Mouse (Mus musculus): ENCODE data around the gene Hao2. TPM values are rescaled to one million over a fixed set of nuclear protein-coding genes. Genes with fewer than 3 reads are reported as not detected.

The Hao2 gene
- polyA plus RNA-seq, 1 experiment: 424 TPM

DNA sequence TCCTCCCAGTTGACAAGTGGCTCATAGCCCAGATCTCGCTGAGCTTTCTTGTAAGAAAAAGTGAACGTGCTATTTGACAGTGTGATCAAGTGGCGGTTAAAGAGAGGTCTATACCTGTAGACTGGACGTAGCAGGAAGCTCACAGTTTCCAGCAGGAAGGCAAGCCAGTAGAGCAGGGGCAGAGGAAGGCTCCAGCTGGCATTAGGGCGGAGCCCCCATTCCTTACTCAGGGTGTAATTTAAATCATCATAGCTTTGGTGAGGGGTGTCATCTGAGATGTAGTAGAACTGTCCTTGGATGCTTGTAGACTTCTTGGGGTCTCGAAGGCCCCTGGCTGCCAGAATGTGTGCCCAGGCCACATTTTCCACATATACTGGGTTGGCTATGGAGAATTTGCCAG, 40.4 kb downstream of the Hao2 start:
- no peaks in the 10 kb centered on the region for H3K36me3 ChIP-seq (ENCODE audit: control insufficient read depth, insufficient read depth, low read length)
- 0 out of 2 replicates have a peak, but pooled peaks cover 1% of the 10 kb centered on the region for H3K27me3 ChIP-seq (replicated peaks; ENCODE audit: control insufficient read depth, insufficient read depth, low read length)
- DNase-seq: no peak
- no peak overlapping the region for H3K4me3 ChIP-seq (ENCODE audit: insufficient read depth, low read depth, low read length)
- H3K27ac ChIP-seq (ENCODE audit: insufficient read depth, low read depth, low read length): no peak overlapping the region
- 85% methylated on average over 6 of the region's 6 CpGs for WGBS
- no peaks in the 10 kb centered on the region for H3K4me1 ChIP-seq (ENCODE audit: control insufficient read depth, insufficient read depth, low read length)
- no peak for TF ChIP-seq POLR2A (IDR thresholded peaks at IDR 0.05; ENCODE audit: low read depth, low read length)
- no peak for TF ChIP-seq CTCF (conservative IDR thresholded peaks at IDR 0.05; ENCODE audit: insufficient read depth, insufficient read length, low read depth, low read length)

DNA sequence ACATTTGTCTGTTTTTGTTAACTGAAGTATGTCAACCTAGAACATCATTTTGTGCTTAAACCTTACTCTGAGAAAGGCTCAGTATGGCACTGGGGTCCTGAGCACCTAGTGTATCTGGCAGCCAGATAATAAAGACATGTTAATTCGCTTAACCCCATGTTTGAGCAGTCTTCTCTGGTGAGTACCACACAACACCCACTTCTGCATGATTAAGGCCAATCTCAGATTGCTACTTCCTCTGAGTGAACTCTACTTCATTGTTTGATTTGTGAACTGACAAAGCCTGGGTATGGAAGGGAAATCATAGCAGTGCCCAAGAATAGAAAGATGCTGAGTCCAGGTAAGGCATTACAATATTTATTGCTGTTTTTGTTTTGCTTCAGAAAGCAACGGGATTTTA, 41.2 kb downstream of the Hao2 start:
- DNase-seq: no peak
- H3K27me3 ChIP-seq (replicated peaks; ENCODE audit: control insufficient read depth, insufficient read depth, low read length): 0 out of 2 replicates have a peak, but pooled peaks cover 1% of the 10 kb centered on the region

DNA sequence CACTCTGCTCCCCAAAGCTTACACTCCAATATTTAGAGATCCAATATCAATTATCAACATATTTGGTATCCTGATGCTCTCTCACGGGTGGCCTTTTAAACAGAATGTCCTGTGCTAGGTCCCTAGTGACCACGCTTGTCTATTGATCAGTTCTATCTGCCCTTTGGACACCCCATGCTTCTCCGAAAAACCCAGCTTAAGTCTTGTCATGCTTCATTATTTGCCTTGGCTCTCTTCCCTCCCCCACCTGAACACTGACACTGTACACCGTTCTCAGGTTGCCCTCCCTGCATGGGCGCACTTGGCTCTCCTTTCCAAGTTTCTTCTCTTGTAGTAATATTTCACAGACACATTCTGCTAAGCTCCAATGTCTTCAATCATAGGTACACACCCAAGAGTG, 42.8 kb downstream of the Hao2 start:
- no peak overlapping the region for H3K4me3 ChIP-seq (ENCODE audit: insufficient read depth, low read depth, low read length)
- H3K27me3 ChIP-seq (replicated peaks; ENCODE audit: control insufficient read depth, insufficient read depth, low read length): 0 out of 2 replicates have a peak, but pooled peaks cover 1% of the 10 kb centered on the region
- no peaks in the 10 kb centered on the region for H3K4me1 ChIP-seq (ENCODE audit: control insufficient read depth, insufficient read depth, low read length)
- H3K27ac ChIP-seq (ENCODE audit: insufficient read depth, low read depth, low read length): no peak overlapping the region
- DNase-seq: peak; percentile 11
- no peaks in the 10 kb centered on the region for H3K36me3 ChIP-seq (ENCODE audit: control insufficient read depth, insufficient read depth, low read length)
- no peak for TF ChIP-seq POLR2A (IDR thresholded peaks at IDR 0.05; ENCODE audit: low read depth, low read length)
- no peak for TF ChIP-seq CTCF (conservative IDR thresholded peaks at IDR 0.05; ENCODE audit: insufficient read depth, insufficient read length, low read depth, low read length)
- 49% methylated on average over 5 of the region's 5 CpGs for WGBS

More for the DNA sequence above, 41.2 kb downstream of the Hao2 start:
- WGBS: 65% methylated on average over 2 of the region's 2 CpGs
- Histone ChIP-seq H3K27ac (ENCODE audit: insufficient read depth, low read depth, low read length) (no peak overlapping the region), H3K4me1 (ENCODE audit: control insufficient read depth, insufficient read depth, low read length) (no peaks in the 10 kb centered on the region), H3K4me3 (ENCODE audit: insufficient read depth, low read depth, low read length) (no peak overlapping the region), H3K36me3 (ENCODE audit: control insufficient read depth, insufficient read depth, low read length) (no peaks in the 10 kb centered on the region)
- TF ChIP-seq POLR2A (IDR thresholded peaks at IDR 0.05; ENCODE audit: low read depth, low read length) (no peak), CTCF (conservative IDR thresholded peaks at IDR 0.05; ENCODE audit: insufficient read depth, insufficient read length, low read depth, low read length) (no peak)

DNA sequence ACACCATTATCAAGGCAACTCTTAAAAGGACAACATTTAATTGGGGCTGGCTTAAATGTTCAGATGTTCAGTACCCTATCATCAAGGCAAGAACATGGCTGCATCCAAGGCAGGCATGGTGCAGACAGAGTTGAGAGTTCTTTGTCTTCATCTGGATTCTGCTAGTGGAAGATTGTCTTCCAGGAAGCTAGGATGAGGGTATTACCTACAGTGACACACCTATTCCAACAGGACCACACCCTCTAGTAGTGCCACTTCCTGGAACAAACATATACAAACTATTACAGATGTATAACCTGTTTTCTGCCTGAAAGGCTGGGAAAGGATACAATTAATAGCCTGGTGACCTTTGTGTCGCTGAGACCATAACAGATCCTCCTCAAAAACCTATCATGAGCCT, 44.1 kb downstream of the Hao2 start:
- Histone ChIP-seq H3K27ac (ENCODE audit: insufficient read depth, low read depth, low read length) (no peak overlapping the region), H3K36me3 (ENCODE audit: control insufficient read depth, insufficient read depth, low read length) (no peaks in the 10 kb centered on the region), H3K27me3 (replicated peaks; ENCODE audit: control insufficient read depth, insufficient read depth, low read length) (0 out of 2 replicates have a peak, but pooled peaks cover 1% of the 10 kb centered on the region), H3K4me1 (ENCODE audit: control insufficient read depth, insufficient read depth, low read length) (no peaks in the 10 kb centered on the region), H3K4me3 (ENCODE audit: insufficient read depth, low read depth, low read length) (no peak overlapping the region)
- DNase-seq: no peak
- TF ChIP-seq CTCF (conservative IDR thresholded peaks at IDR 0.05; ENCODE audit: insufficient read depth, insufficient read length, low read depth, low read length) (no peak), POLR2A (IDR thresholded peaks at IDR 0.05; ENCODE audit: low read depth, low read length) (no peak)
- 86% methylated on average over 1 of the region's 1 CpGs for WGBS

Other genes starting within 250 kb of the Hao2 start
- 48.8 and 50.3 TPM in 2 replicates for gene Hsd3b2, start 168.7 kb downstream of the Hao2 start, polyA plus RNA-seq (2012; rRNA removed)
- gene Hsd3b3, start 130.1 kb downstream of the Hao2 start, polyA plus RNA-seq (2012; rRNA removed): 84.3 and 89.2 TPM in 2 replicates
- not detected in 2 replicates for gene Hsd3b6, start 78.8 kb downstream of the Hao2 start, polyA plus RNA-seq (2012; rRNA removed)
- 0.22 and 21.5 TPM in 2 replicates for gene Hsd3b1, start 33.4 kb downstream of the Hao2 start, polyA plus RNA-seq (2012; rRNA removed)
- 7.0 and 8.4 TPM in 2 replicates for gene Wars2, start 247.8 kb upstream of the Hao2 start, polyA plus RNA-seq (2012; rRNA removed)